Mouse (Mus musculus): Measurements from ENCODE around the gene Piezo1. TPM values are rescaled to one million over a fixed set of nuclear protein-coding genes. Genes with fewer than 3 reads are reported as not detected.

Piezo1 gene
- polyA plus RNA-seq, 1 experiment = 107 TPM

DNA sequence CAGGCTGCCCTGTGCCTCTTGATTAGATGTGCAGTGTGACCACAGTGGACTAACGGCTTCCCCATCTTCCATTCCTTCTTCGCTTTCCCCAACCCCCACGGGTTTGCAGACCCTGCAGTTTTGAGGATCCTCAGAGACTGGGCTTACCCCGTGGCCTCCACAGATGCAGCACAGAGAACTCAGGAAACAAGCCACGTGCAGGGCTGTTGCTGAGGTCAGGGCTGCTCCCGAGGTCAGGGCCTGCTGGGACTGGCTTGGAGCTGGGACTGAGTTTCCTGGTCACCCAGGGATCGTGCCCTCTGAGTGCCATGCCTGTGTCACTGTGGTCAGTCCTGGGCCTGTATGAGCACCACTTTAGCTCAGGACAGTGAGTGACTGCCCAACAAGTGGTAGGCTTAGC, 86.1 kb downstream of the Piezo1 start:
- no peak for TF ChIP-seq MYOG (IDR thresholded peaks at IDR 0.05; ENCODE audit: control insufficient read depth, extremely low read depth, insufficient read length)
- no peak for TF ChIP-seq MYOD1 (IDR thresholded peaks at IDR 0.05; ENCODE audit: control insufficient read depth, insufficient read length, low read depth)
- TF ChIP-seq CTCF (IDR thresholded peaks at IDR 0.05; ENCODE audit: control insufficient read depth, insufficient read depth, insufficient read length) = no peak
- no peak for TF ChIP-seq FOSL1 (IDR thresholded peaks at IDR 0.05; ENCODE audit: insufficient read depth, low read length, poor library complexity, severe bottlenecking)
- no peak for TF ChIP-seq USF1 (IDR thresholded peaks at IDR 0.05; ENCODE audit: low read depth)
- TF ChIP-seq MAX (IDR thresholded peaks at IDR 0.05) = no peak
- TF ChIP-seq CEBPB (IDR thresholded peaks at IDR 0.05; ENCODE audit: low read depth) = no peak
- Histone ChIP-seq H3ac (ENCODE audit: control insufficient read depth, insufficient read length, low read depth) (no peak overlapping the region), H3K4me3 (ENCODE audit: insufficient read depth, poor library complexity, severe bottlenecking) (no peak overlapping the region), H3K27me3 (ENCODE audit: control insufficient read depth, insufficient read depth, insufficient read length) (no peaks in the 10 kb centered on the region), H3K36me3 (ENCODE audit: control insufficient read depth, insufficient read depth) (no peaks in the 10 kb centered on the region), H3K79me3 (ENCODE audit: low read depth) (no peaks in the 10 kb centered on the region), H3K79me2 (ENCODE audit: control insufficient read depth, insufficient read depth) (no peaks in the 10 kb centered on the region)

DNA sequence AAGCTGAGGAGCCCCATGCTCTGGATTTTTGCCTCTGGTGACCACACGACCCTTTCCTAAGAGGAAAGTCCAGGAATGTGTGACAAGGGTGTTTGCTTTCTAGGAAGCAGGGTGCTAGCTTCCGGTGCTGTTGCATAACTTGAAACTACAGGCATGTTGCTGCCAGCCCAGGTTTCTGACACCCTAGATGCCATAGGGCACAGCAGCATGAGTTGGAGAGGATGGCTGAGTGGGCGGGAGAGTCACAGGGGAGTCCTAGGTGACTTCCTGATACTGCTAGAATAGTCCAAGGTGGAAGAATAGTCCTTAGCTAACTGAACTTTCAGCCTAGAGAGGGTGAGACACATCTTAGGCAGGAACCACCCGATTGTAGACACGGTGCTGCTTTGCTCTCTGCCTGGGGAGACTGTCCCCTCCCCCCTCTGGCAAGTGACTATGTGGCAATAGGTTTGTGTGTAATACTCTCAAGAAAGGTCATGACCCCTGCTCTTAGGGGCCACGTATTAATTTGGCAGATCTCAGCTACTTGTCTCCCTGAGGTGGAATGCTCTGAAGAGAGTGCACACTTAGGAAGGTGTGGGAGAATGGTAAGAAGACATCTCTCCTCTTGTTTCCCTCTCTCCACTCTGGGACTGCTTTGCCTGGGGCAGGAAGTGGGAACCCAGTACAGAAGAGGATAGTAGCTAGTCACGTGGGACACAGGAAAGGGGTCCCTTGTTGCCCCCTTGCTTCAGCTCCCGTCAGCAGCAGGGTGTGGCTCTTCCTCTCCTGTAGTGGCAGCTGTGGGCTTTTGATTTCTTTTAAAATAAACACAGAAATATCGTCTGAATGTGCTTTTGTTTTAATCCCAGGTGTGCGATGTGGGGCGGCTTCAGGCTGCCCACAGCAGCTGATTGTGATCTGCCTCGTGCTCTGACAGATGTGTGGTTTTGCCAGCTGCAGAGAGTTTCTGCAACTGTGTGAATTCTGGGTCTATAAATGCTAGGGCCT, 87.2 kb downstream of the Piezo1 start:
- no peak for TF ChIP-seq CEBPB (IDR thresholded peaks at IDR 0.05; ENCODE audit: low read depth)
- no peak for TF ChIP-seq USF1 (IDR thresholded peaks at IDR 0.05; ENCODE audit: low read depth)
- TF ChIP-seq MYOD1 (IDR thresholded peaks at IDR 0.05; ENCODE audit: control insufficient read depth, insufficient read length, low read depth) = no peak
- TF ChIP-seq CTCF (IDR thresholded peaks at IDR 0.05; ENCODE audit: control insufficient read depth, insufficient read depth, insufficient read length) = no peak
- TF ChIP-seq MAX (IDR thresholded peaks at IDR 0.05) = no peak
- no peak for TF ChIP-seq MYOG (IDR thresholded peaks at IDR 0.05; ENCODE audit: control insufficient read depth, extremely low read depth, insufficient read length)
- TF ChIP-seq FOSL1 (IDR thresholded peaks at IDR 0.05; ENCODE audit: insufficient read depth, low read length, poor library complexity, severe bottlenecking) = no peak
- Histone ChIP-seq H3K27me3 (ENCODE audit: control insufficient read depth, insufficient read depth, insufficient read length) (no peaks in the 10 kb centered on the region), H3K36me3 (ENCODE audit: control insufficient read depth, insufficient read depth) (no peaks in the 10 kb centered on the region), H3K79me2 (ENCODE audit: control insufficient read depth, insufficient read depth) (no peaks in the 10 kb centered on the region), H3ac (ENCODE audit: control insufficient read depth, insufficient read length, low read depth) (no peak overlapping the region), H3K79me3 (ENCODE audit: low read depth) (no peaks in the 10 kb centered on the region), H3K4me3 (ENCODE audit: insufficient read depth, poor library complexity, severe bottlenecking) (no peak overlapping the region)

DNA sequence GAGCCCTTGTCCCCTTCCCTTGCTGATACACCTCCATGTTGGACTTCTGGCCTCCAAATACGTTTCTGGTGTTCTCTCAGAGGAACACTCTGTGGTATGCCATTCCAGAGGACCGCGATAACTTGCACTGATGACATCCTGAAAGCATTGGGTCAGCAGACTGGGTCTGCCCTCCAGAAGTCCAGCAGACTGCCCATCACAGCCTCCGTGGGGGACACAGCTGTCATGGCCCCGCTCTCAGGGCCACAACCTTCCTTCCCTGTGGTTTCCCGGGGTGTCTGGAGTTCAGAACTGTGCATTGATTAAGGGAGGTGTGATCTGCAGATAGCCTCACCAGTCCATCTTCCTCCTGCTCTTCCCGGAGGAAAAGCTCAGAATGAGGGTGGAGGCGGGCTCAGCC, 88.6 kb downstream of the Piezo1 start:
- Histone ChIP-seq H3K36me3 (ENCODE audit: control insufficient read depth, insufficient read depth) (no peaks in the 10 kb centered on the region), H3K4me3 (ENCODE audit: insufficient read depth, poor library complexity, severe bottlenecking) (peak overlapping the region; percentile 2), H3K79me2 (ENCODE audit: control insufficient read depth, insufficient read depth) (no peaks in the 10 kb centered on the region), H3K27me3 (ENCODE audit: control insufficient read depth, insufficient read depth, insufficient read length) (no peaks in the 10 kb centered on the region), H3ac (ENCODE audit: control insufficient read depth, insufficient read length, low read depth) (no peak overlapping the region), H3K79me3 (ENCODE audit: low read depth) (no peaks in the 10 kb centered on the region)
- TF ChIP-seq USF1 (IDR thresholded peaks at IDR 0.05; ENCODE audit: low read depth) (no peak), MAX (IDR thresholded peaks at IDR 0.05) (no peak), CEBPB (IDR thresholded peaks at IDR 0.05; ENCODE audit: low read depth) (no peak), MYOD1 (IDR thresholded peaks at IDR 0.05; ENCODE audit: control insufficient read depth, insufficient read length, low read depth) (no peak), FOSL1 (IDR thresholded peaks at IDR 0.05; ENCODE audit: insufficient read depth, low read length, poor library complexity, severe bottlenecking) (no peak)

DNA sequence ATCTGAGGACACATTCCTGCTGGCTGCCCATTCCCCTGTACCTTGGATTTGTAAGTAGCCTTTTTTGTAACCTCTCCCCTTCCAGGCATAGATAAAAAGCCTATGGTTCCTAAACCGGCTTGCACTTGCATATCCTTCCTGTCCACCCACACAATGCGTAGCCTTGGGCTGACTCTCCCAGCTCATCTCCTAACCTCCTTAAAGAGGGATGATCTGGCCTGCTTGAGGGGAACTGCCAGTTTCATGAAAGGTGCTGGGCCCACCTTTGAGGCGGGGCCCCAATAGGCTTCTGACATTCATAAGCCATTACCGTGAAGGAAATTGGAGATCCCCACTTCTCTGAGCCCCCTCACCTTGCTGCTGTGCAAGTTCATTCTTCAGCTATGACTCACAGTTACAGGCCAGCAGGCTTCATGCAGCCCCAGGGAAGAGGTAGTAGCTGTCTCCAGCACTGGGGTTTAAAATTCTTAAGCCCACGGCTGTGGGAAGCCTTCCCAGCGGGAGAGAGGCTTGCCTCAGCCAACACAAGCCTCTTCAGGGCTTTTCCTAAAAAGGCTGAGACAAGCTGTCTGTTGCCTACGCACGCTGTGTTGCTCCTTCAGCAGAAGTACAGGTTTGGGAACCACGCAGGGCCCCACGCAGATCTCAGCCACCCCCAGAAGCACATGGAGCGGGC, 89.5 kb downstream of the Piezo1 start:
- Histone ChIP-seq H3K4me3 (ENCODE audit: insufficient read depth, poor library complexity, severe bottlenecking) (no peak overlapping the region), H3ac (ENCODE audit: control insufficient read depth, insufficient read length, low read depth) (no peak overlapping the region), H3K79me3 (ENCODE audit: low read depth) (no peaks in the 10 kb centered on the region), H3K27me3 (ENCODE audit: control insufficient read depth, insufficient read depth, insufficient read length) (no peaks in the 10 kb centered on the region), H3K79me2 (ENCODE audit: control insufficient read depth, insufficient read depth) (no peaks in the 10 kb centered on the region), H3K36me3 (ENCODE audit: control insufficient read depth, insufficient read depth) (no peaks in the 10 kb centered on the region)
- no peak for TF ChIP-seq FOSL1 (IDR thresholded peaks at IDR 0.05; ENCODE audit: insufficient read depth, low read length, poor library complexity, severe bottlenecking)
- no peak for TF ChIP-seq CTCF (IDR thresholded peaks at IDR 0.05; ENCODE audit: control insufficient read depth, insufficient read depth, insufficient read length)
- TF ChIP-seq MYOD1 (IDR thresholded peaks at IDR 0.05; ENCODE audit: control insufficient read depth, insufficient read length, low read depth) = no peak
- no peak for TF ChIP-seq MAX (IDR thresholded peaks at IDR 0.05)
- no peak for TF ChIP-seq USF1 (IDR thresholded peaks at IDR 0.05; ENCODE audit: low read depth)
- no peak for TF ChIP-seq MYOG (IDR thresholded peaks at IDR 0.05; ENCODE audit: control insufficient read depth, extremely low read depth, insufficient read length)
- no peak for TF ChIP-seq CEBPB (IDR thresholded peaks at IDR 0.05; ENCODE audit: low read depth)

DNA sequence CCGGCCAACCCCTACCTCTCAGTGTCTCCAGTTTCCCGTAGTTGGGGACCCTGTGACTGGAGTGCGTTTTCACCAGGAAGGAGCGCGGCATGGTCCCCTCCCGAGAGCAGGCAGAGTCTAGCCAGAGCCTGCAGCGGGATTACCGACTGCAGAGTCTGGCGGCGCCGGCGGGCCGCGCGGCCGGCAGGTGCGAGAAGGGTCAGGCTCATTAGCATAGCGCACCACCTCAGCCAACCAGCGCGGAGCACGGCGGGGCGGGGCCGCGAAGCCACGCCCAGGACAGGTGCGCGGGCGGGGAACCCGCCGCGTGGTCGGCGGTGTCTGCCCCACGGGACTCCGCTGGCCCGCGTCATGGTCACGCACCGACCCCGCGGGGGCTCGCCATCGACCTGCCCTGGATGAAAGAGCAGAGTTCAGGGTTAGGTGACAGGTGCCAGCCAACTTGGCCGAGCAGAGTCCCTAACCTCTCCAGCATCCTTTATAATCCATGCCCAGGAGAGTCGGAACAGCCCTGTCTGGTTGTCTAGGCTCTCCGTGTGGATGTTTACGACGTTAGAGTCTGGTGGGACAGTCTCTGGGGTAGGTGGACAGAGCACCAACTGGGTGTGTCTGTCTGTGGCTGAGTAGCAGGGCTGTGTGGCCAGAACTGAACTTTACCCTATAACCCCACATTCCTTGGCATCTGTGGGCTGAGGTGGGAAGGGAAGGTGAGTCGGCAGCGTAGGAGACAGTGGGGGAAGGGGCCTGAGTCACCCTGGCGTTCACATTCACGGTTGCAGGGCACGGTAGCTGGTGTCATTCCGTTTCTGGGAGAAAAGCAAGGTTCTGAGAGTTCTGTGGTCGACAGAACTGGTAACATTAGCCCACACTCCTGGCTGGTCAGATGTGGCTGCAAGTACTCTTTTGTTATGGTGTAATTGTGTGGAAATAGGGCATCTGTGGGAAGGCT, 90.3 kb downstream of the Piezo1 start, which contains the start of gene Snai3:
Gene Snai3, minus strand, starts transcription at position 210 of the 949 bp plus-strand sequence.
- Histone ChIP-seq H3ac (ENCODE audit: control insufficient read depth, insufficient read length, low read depth) (no peak within 1 kb of the TSS), H3K4me3 (ENCODE audit: insufficient read depth, poor library complexity, severe bottlenecking) (no peak within 1 kb of the TSS), H3K79me2 (ENCODE audit: control insufficient read depth, insufficient read depth) (no peaks in the 10 kb centered on the region), H3K27me3 (ENCODE audit: control insufficient read depth, insufficient read depth, insufficient read length) (peaks cover 5% of the 10 kb centered on the region), H3K36me3 (ENCODE audit: control insufficient read depth, insufficient read depth) (no peaks in the 10 kb centered on the region), H3K79me3 (ENCODE audit: low read depth) (no peaks in the 10 kb centered on the region)
- no peak for TF ChIP-seq MAX (IDR thresholded peaks at IDR 0.05)
- no peak for TF ChIP-seq CEBPB (IDR thresholded peaks at IDR 0.05; ENCODE audit: low read depth)
- TF ChIP-seq FOSL1 (IDR thresholded peaks at IDR 0.05; ENCODE audit: insufficient read depth, low read length, poor library complexity, severe bottlenecking) = no peak
- no peak for TF ChIP-seq MYOG (IDR thresholded peaks at IDR 0.05; ENCODE audit: control insufficient read depth, extremely low read depth, insufficient read length)
- peak; percentile 51 for TF ChIP-seq MYOD1 (IDR thresholded peaks at IDR 0.05; ENCODE audit: control insufficient read depth, insufficient read length, low read depth)
- TF ChIP-seq CTCF (IDR thresholded peaks at IDR 0.05; ENCODE audit: control insufficient read depth, insufficient read depth, insufficient read length) = no peak
